Mouse (Mus musculus): ENCODE data around the gene Slc22a12. TPM values are rescaled to one million over a fixed set of nuclear protein-coding genes. Genes with fewer than 3 reads are reported as not detected.
A peak's percentile ranks its signal among the peaks of the same experiment; 100 is the strongest.

The Slc22a12 gene
- polyA plus RNA-seq (2016; fragmentation: Nextera tagmentation; extraction: Ambion mirVana) = not detected in 2 replicates

DNA sequence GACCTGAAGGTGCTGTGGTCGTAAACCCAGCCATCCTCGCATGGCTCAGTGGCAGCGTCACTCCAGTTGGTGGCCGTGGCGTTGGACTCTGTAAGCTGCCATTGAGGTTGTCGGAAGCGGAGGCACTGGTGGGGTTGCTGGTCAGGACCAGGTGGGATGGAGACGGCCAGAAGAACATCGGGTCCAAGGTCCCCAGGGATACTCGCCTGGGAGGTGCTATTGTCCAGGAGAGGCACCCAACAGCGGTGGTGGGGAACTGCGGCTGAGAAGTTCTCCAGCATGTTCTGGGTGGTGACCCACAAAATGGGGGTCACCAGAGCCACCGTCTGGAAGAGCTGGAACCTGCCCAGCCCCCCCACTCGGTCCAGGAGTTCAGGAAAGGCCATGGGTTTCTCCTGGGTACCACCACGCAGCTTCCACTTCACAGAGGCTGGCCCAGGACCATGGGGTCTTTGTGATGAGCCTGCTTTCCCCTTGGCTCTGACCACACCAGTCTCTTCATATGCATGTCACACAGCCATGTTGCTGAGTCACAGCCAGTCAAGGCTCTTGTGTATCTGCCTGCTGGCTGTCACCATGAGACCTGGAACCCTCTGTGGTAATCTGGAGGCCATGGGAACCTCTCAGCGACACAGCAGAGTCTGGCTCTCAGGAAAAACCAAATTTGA lies at the start of gene Slc22a12:
Gene Slc22a12 (minus strand): TSS at position 666 of the 668 bp plus-strand sequence.
- Histone ChIP-seq H3K4me1 (no peaks in the 10 kb centered on the region), H3K9ac (no peak within 1 kb of the TSS), H3K27ac (no peak within 1 kb of the TSS), H3K4me3 (no peak within 1 kb of the TSS), H3K9me3 (no peaks in the 10 kb centered on the region), H3K36me3 (no peaks in the 10 kb centered on the region), H3K27me3 (replicated peaks) (no peaks in the 10 kb centered on the region), H3K4me2 (replicated peaks) (no peak within 1 kb of the TSS)
- 84% methylated on average over 16 of the region's 16 CpGs for WGBS
- no peak for ATAC-seq (ENCODE audit: low FRiP score, low read depth)

DNA sequence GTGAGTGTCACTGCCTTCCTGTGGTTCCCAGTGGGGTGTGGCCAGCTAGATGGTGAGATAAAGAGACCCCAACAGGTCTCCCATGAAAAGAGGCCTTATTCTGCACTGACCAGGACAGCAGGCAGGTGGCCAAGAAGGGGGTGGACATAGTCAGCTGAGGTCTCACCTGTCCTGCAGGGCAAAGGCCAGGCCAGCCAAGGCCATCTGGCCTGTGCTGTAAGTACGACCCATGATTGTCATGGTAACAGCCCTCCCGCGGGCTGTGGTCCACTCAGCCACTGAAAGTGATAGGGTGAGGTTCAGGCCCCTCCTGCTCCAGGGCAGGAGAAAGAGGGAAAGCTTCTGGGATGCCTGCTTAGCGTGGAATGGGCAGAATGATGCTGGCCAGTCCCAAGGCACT lies 29.2 kb upstream of the Slc22a12 start:
- ATAC-seq (ENCODE audit: low FRiP score, low read depth) = no peak
- Histone ChIP-seq H3K4me1 (peaks cover 6% of the 10 kb centered on the region; the same call in 1 of the 2 replicates), H3K4me3 (no peak overlapping the region), H3K27me3 (replicated peaks) (no peaks in the 10 kb centered on the region), H3K9me3 (no peaks in the 10 kb centered on the region), H3K4me2 (replicated peaks) (no peak overlapping the region), H3K36me3 (no peaks in the 10 kb centered on the region), H3K9ac (no peak overlapping the region), H3K27ac (no peak overlapping the region)
- WGBS = 27% methylated on average over 4 of the region's 4 CpGs

DNA sequence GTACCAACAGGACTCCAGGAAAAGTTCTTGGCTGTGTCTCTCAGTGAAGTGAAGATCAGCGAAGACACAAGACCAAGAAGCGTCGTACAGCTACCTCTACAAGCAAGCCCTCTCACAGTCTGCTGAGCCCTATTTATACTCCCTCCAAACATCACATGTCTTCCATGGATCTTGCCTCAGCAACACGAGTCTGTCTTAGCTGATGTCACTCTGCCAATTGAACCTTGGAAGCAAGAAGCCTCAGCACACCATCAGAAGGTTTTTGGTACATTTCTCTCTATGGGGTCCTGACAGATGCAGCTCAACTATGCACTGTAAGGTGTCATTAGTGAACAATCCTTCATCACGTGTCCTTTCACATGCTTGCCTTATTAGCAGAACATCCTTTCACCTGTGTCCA lies 28.6 kb upstream of the Slc22a12 start:
- H3K27me3 ChIP-seq (replicated peaks) = no peaks in the 10 kb centered on the region
- H3K4me1 ChIP-seq = peaks cover under 1% of the 10 kb centered on the region; the same call in 1 of the 2 replicates
- no peak overlapping the region for H3K4me2 ChIP-seq (replicated peaks)
- no peak overlapping the region for H3K27ac ChIP-seq
- H3K36me3 ChIP-seq = no peaks in the 10 kb centered on the region
- ATAC-seq (ENCODE audit: low FRiP score, low read depth) = no peak
- WGBS = 88% methylated on average over 5 of the region's 5 CpGs
- H3K9me3 ChIP-seq = no peaks in the 10 kb centered on the region
- no peak overlapping the region for H3K4me3 ChIP-seq
- H3K9ac ChIP-seq = no peak overlapping the region

DNA sequence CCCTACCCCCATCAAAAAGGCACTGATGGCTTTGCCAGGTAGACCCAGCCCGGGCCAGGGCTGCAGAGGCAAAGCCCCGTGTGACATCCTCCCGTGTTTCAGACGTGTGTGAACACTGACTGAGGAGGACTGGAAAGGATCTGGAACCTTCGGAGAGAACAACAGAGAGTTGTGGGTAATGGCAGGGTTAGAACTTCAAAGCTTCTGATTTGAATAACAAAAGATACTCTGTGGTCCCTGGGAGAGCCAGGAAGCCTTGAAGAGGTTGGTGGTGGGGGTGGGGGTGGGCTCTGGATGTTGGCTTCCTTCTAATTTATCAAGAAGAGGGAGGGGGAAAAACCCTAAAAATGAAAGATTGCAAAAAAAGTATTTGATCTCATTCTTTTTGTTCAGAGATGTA lies 26.7 kb upstream of the Slc22a12 start:
- no peak overlapping the region for H3K4me3 ChIP-seq
- H3K4me1 ChIP-seq = no peaks in the 10 kb centered on the region; the same call in 1 of the 2 replicates
- H3K27me3 ChIP-seq (replicated peaks) = no peaks in the 10 kb centered on the region
- H3K9me3 ChIP-seq = no peaks in the 10 kb centered on the region
- WGBS = 35% methylated on average over 5 of the region's 5 CpGs
- no peak for ATAC-seq (ENCODE audit: low FRiP score, low read depth)
- H3K36me3 ChIP-seq = no peaks in the 10 kb centered on the region
- H3K4me2 ChIP-seq (replicated peaks) = no peak overlapping the region
- H3K9ac ChIP-seq = peak overlapping the region; percentile 21; the same call in 1 of the 2 replicates
- no peak overlapping the region for H3K27ac ChIP-seq

DNA sequence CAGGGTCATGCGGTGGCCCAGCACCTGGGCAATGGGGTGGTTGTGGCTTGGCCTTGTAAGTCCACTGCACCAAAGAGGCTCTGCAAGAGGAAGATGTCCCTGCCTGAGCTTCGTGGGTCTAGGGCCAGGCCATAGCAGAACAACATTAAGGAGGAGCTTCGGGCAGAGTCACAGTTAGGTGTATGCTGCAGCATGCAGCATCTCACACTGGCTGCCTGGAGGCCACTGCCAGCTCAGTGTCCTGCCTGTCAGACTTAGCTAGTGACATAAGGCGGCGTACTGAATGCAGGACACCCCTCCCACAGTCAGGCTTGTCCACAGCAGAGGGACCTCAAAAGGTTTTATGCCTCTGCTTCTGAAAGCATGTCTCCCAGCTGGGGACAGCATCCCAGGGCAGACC lies 26.2 kb upstream of the Slc22a12 start:
- Histone ChIP-seq H3K4me1 (no peaks in the 10 kb centered on the region; the same call in 1 of the 2 replicates), H3K4me3 (no peak overlapping the region), H3K9ac (peak overlapping the region; percentile 21; the same call in 1 of the 2 replicates), H3K9me3 (no peaks in the 10 kb centered on the region), H3K36me3 (no peaks in the 10 kb centered on the region), H3K27ac (no peak overlapping the region), H3K4me2 (replicated peaks) (no peak overlapping the region), H3K27me3 (replicated peaks) (no peaks in the 10 kb centered on the region)
- WGBS = 72% methylated on average over 5 of the region's 5 CpGs
- no peak for ATAC-seq (ENCODE audit: low FRiP score, low read depth)

DNA sequence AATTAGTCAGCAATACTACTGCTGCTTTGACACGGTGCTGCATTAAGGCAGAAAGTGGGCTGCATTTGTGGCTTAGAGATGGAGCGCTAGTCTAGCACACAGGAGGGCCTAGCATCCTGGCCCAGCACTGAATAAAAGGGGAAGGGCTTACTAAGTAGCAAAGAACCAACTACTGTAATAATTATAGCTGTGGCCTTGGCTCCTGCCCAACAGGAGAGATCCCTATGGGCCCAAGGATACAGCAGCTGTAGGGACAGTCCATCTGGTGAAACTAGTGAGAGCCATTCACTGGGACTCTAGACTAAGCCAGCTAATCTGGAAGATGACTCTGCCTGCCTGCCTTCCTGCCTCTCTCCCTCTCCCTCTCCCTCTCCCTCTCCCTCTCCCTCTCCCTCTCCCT lies 23.6 kb upstream of the Slc22a12 start:
- Histone ChIP-seq H3K4me2 (replicated peaks) (no peak overlapping the region), H3K9me3 (no peaks in the 10 kb centered on the region), H3K4me1 (no peaks in the 10 kb centered on the region; the same call in 1 of the 2 replicates), H3K4me3 (no peak overlapping the region), H3K9ac (no peak overlapping the region), H3K27me3 (replicated peaks) (no peaks in the 10 kb centered on the region), H3K27ac (no peak overlapping the region), H3K36me3 (no peaks in the 10 kb centered on the region)
- WGBS = 87% methylated on average over 2 of the region's 2 CpGs
- no peak for ATAC-seq (ENCODE audit: low FRiP score, low read depth)

DNA sequence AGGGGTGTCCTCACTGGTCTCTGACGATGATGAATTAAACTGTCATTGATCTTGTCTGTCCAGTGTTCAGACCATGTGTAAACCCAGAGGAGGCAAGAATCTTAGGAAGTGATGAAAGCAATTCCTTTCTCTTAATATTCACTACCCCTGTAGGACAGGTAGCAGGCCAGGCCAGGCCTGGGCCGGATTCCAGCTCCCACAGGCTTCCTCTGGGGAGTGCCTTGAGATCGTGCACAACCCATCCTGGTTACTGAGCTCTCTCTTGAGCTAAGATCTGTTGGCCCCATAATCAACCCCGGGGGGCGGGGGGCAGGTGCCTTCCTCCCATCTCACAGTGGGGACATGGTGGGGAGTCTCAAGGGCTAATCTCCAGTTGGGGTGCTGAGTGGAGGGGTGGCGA lies 22.3 kb upstream of the Slc22a12 start:
- no peak for ATAC-seq (ENCODE audit: low FRiP score, low read depth)
- 89% methylated on average over 6 of the region's 6 CpGs for WGBS
- H3K36me3 ChIP-seq = no peaks in the 10 kb centered on the region
- no peaks in the 10 kb centered on the region for H3K9me3 ChIP-seq
- H3K4me3 ChIP-seq = no peak overlapping the region
- no peaks in the 10 kb centered on the region; the same call in 1 of the 2 replicates for H3K4me1 ChIP-seq
- H3K9ac ChIP-seq = no peak overlapping the region
- H3K27me3 ChIP-seq (replicated peaks) = no peaks in the 10 kb centered on the region
- no peak overlapping the region for H3K27ac ChIP-seq
- no peak overlapping the region for H3K4me2 ChIP-seq (replicated peaks)

DNA sequence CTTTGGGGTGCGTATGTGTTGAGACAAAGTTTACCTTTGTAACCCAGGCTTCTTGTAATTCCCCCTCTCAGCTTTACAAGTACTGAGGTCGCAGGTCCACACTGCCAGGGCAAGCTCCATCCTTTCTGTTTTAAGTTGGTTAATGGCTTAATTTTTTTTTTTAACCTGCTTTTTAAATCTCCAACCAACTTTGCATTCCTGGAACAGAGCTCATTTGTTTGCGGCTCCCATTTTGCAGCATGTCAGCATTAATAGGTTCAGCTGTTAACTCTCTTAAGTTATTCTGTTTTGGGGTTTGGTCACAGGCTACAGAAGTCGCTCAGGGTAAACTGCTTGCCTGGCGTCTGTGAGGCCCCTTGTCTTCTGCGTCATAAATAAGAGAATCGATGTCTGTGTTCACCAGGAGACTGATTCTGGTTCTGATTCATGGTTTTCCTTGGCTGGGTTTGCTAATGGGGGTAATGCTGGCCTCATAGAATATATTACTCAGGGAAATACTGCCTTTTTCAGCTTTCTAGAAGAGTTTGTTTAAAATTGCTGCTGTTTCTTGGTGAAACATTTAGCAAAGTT lies 17.5 kb upstream of the Slc22a12 start:
- WGBS = 35% methylated on average over 7 of the region's 7 CpGs
- H3K4me3 ChIP-seq = no peak overlapping the region
- no peak for ATAC-seq (ENCODE audit: low FRiP score, low read depth)

DNA sequence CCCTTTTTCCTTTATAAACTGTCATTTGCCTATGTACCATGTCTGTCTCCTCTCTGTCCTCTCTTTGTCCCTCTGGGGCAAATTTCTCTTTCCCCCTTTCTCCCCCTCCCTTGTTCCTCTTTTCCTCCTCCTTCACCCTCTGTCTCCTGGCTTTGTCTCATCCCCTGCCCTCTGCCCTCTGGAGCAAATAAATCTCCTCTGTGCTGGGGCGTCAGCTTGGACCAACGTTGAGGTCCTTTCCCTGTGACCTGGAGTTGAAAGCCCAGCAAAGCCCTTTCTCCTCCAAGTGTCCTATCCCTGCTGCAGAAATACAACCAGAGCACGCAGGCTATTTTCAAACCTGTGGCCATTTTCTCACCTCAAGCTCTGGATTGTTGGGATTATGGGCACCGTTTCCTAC lies 16.7 kb upstream of the Slc22a12 start:
- no peak for ATAC-seq (ENCODE audit: low FRiP score, low read depth)
- WGBS = 34% methylated on average over 4 of the region's 4 CpGs

More for the DNA sequence above, 17.5 kb upstream of the Slc22a12 start:
- H3K4me2 ChIP-seq (replicated peaks) = no peak overlapping the region
- H3K36me3 ChIP-seq = no peaks in the 10 kb centered on the region
- H3K9me3 ChIP-seq = no peaks in the 10 kb centered on the region
- H3K4me1 ChIP-seq = no peaks in the 10 kb centered on the region
- no peaks in the 10 kb centered on the region for H3K27me3 ChIP-seq (replicated peaks)
- no peak overlapping the region for H3K27ac ChIP-seq
- H3K9ac ChIP-seq = no peak overlapping the region

DNA sequence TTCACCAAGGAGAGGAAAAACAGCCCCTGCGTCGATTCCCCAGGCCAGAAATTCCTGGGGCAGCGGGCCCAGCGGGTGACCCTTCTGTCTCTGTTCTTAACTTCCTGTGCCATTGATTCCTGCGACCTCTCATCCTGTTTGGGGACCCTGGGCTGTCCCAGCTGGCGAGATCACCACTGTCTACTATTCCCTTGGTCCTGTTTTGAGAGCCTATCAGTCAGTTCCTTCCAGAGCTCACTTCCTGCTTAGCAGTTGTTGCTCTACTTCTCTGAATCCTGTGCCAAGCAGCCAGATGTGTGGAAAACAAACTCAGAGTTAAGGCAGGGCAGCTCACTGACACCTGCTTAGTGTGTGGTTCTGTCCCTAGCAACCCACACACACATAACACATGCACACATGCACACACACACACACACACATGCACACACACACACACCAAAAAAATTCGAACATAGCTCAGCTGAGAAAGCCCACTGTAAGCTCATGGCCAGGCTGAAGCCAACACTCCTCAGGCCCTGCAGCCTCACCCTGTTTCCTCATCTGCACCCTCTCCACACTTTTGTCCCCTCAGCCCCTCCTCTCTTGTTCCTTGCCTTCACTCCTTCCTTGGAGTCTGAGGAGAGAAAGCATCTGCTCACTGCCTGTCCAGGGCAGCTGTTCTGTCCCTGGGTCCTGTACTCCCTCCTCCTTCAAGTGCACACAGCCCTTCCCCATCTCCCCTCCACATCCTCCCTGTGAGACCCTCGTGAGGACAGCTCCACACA lies 11.2 kb upstream of the Slc22a12 start:
- 34% methylated on average over 8 of the region's 8 CpGs for WGBS
- H3K4me1 ChIP-seq = 0 out of 2 replicates have a peak, but pooled peaks cover 3% of the 10 kb centered on the region
- no peaks in the 10 kb centered on the region for H3K36me3 ChIP-seq
- H3K27ac ChIP-seq = no peak overlapping the region
- no peaks in the 10 kb centered on the region for H3K27me3 ChIP-seq (replicated peaks)
- no peak overlapping the region for H3K4me3 ChIP-seq
- H3K9me3 ChIP-seq = no peaks in the 10 kb centered on the region
- H3K4me2 ChIP-seq (replicated peaks) = no peak overlapping the region
- ATAC-seq (ENCODE audit: low FRiP score, low read depth) = no peak
- no peak overlapping the region for H3K9ac ChIP-seq

More for the DNA sequence above, 16.7 kb upstream of the Slc22a12 start:
- Histone ChIP-seq H3K36me3 (no peaks in the 10 kb centered on the region), H3K27ac (no peak overlapping the region), H3K4me3 (no peak overlapping the region), H3K4me1 (no peaks in the 10 kb centered on the region), H3K4me2 (replicated peaks) (no peak overlapping the region), H3K27me3 (replicated peaks) (no peaks in the 10 kb centered on the region), H3K9me3 (no peaks in the 10 kb centered on the region), H3K9ac (no peak overlapping the region)

DNA sequence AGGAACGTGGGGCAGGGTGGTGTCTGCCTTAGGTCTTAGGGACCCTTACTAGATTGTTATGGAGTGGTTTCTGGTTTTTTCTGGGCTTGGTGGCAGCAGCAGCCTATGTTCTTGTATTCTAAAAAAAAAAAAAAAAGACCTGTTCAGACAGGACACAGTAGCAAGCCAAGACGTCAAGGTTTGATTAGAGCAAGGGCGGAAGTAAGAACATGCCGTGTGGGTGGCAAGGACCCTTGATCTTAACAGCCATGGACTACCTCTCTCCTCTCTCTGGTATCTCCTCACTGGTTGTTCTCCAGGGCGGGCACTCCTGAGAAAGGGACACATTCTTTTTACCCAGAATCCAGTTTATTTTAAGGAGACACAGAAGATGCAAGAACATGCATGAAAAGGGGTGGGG lies 10.3 kb upstream of the Slc22a12 start:
- 0 out of 2 replicates have a peak, but pooled peaks cover 3% of the 10 kb centered on the region for H3K4me1 ChIP-seq
- H3K27ac ChIP-seq = no peak overlapping the region
- no peaks in the 10 kb centered on the region for H3K27me3 ChIP-seq (replicated peaks)
- ATAC-seq (ENCODE audit: low FRiP score, low read depth) = no peak
- no peaks in the 10 kb centered on the region for H3K9me3 ChIP-seq
- 88% methylated on average over 5 of the region's 5 CpGs for WGBS
- H3K4me3 ChIP-seq = no peak overlapping the region
- H3K9ac ChIP-seq = no peak overlapping the region
- no peak overlapping the region for H3K4me2 ChIP-seq (replicated peaks)
- no peaks in the 10 kb centered on the region for H3K36me3 ChIP-seq

DNA sequence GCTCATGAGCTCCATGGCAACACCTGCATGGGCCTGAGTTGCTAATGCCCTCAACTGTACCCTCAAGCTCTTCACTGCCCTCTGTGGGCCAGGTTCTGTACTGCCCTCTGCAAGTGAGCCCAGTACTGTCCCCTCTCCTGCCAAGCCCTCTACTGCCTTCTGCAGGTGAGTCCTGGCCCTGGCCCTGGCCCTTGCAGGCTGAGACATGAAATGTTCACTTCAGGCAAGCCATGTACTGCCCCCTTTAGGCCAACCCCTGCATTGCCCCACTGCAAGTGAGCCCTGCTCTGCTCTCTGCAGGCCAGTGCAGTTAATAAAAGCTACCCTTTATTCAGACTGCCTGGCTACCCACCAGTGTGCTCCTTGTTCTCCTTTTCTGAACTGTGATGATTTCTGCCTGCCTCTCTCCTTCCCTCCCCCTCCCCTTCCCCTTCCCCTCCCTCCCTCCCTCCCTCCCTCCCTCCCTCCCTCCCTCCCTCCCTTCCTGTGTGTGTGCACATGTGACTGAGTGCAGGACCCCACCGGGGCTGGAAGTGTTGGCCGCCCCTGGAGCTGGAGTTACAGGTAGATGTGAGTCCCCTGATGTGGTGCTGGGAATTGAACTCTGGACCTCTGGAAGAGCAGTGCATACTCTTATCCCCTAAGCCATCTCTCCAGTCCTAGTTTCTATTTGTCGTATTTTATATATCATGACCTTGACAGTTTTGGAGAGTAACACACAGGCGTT lies 9.6 kb upstream of the Slc22a12 start:
- H3K27me3 ChIP-seq (replicated peaks) = no peaks in the 10 kb centered on the region
- H3K27ac ChIP-seq = no peak overlapping the region
- no peak overlapping the region for H3K4me3 ChIP-seq
- WGBS = 89% methylated on average over 4 of the region's 4 CpGs
- no peaks in the 10 kb centered on the region for H3K36me3 ChIP-seq
- no peak overlapping the region for H3K9ac ChIP-seq
- no peak for ATAC-seq (ENCODE audit: low FRiP score, low read depth)
- 0 out of 2 replicates have a peak, but pooled peaks cover 3% of the 10 kb centered on the region for H3K4me1 ChIP-seq
- no peak overlapping the region for H3K4me2 ChIP-seq (replicated peaks)
- H3K9me3 ChIP-seq = no peaks in the 10 kb centered on the region
